Mouse (Mus musculus): Measurements from ENCODE around the gene Tmem255b. TPM values are rescaled to one million over a fixed set of nuclear protein-coding genes. Genes with fewer than 3 reads are reported as not detected.

The Tmem255b gene
- polyA plus RNA-seq, 1 experiment from 2014 or later = not detected

GRCm38 (mm10) chr8:13451747-13452277 lies 16.8 kb downstream of the Tmem255b start:
- Histone ChIP-seq H3K9ac (replicated peaks) (no peak overlapping the region), H3K4me2 (replicated peaks) (no peak overlapping the region), H3K36me3 (no peaks in the 10 kb centered on the region), H3K4me3 (no peak overlapping the region), H3K4me1 (peaks cover 10% of the 10 kb centered on the region), H3K9me3 (no peaks in the 10 kb centered on the region), H3K27me3 (no peaks in the 10 kb centered on the region), H3K27ac (replicated peaks) (no peak overlapping the region)
- 72% methylated on average over 6 of the region's 6 CpGs for WGBS
- no peak for ATAC-seq (ENCODE audit: low FRiP score, low read depth)

GRCm38 (mm10) chr8:13454341-13455113 lies 19.5 kb downstream of the Tmem255b start:
- no peak overlapping the region for H3K4me2 ChIP-seq (replicated peaks)
- no peaks in the 10 kb centered on the region for H3K36me3 ChIP-seq
- ATAC-seq (ENCODE audit: low FRiP score, low read depth) = peak; percentile 60
- no peak overlapping the region for H3K9ac ChIP-seq (replicated peaks)
- H3K27me3 ChIP-seq = no peaks in the 10 kb centered on the region
- peaks cover 10% of the 10 kb centered on the region for H3K4me1 ChIP-seq
- 68% methylated on average over 8 of the region's 8 CpGs for WGBS
- peak overlapping the region; percentile 11; the same call in 1 of the 2 replicates for H3K27ac ChIP-seq (replicated peaks)
- no peaks in the 10 kb centered on the region for H3K9me3 ChIP-seq
- H3K4me3 ChIP-seq = no peak overlapping the region

- Histone ChIP-seq H3K4me2 (replicated peaks) (no peak overlapping the region), H3K27ac (replicated peaks) (no peak overlapping the region), H3K9ac (replicated peaks) (no peak overlapping the region), H3K27me3 (no peaks in the 10 kb centered on the region), H3K9me3 (no peaks in the 10 kb centered on the region), H3K4me3 (no peak overlapping the region), H3K4me1 (peaks cover 10% of the 10 kb centered on the region), H3K36me3 (no peaks in the 10 kb centered on the region)
- 39% methylated on average over 2 of the region's 2 CpGs for WGBS
- ATAC-seq (ENCODE audit: low FRiP score, low read depth) = no peak
Observed at GRCm38 (mm10) chr8:13455295-13455694, 20.3 kb downstream of the Tmem255b start.

- 96% methylated on average over 4 of the region's 4 CpGs for WGBS
Observed at GRCm38 (mm10) chr8:13459431-13459830, 24.4 kb downstream of the Tmem255b start.

GRCm38 (mm10) chr8:13461085-13461765 lies 26.2 kb downstream of the Tmem255b start:
- Histone ChIP-seq H3K4me1 (no peaks in the 10 kb centered on the region), H3K36me3 (no peaks in the 10 kb centered on the region), H3K9ac (replicated peaks) (no peak overlapping the region), H3K4me2 (replicated peaks) (no peak overlapping the region), H3K27ac (replicated peaks) (no peak overlapping the region), H3K4me3 (no peak overlapping the region), H3K9me3 (no peaks in the 10 kb centered on the region), H3K27me3 (no peaks in the 10 kb centered on the region)
- 74% methylated on average over 17 of the region's 17 CpGs for WGBS
- ATAC-seq (ENCODE audit: low FRiP score, low read depth) = no peak

More at GRCm38 (mm10) chr8:13459431-13459830, 24.4 kb downstream of the Tmem255b start:
- Histone ChIP-seq H3K9me3 (no peaks in the 10 kb centered on the region), H3K4me3 (no peak overlapping the region), H3K36me3 (no peaks in the 10 kb centered on the region), H3K4me2 (replicated peaks) (no peak overlapping the region), H3K4me1 (peaks cover 3% of the 10 kb centered on the region), H3K9ac (replicated peaks) (no peak overlapping the region), H3K27me3 (no peaks in the 10 kb centered on the region), H3K27ac (replicated peaks) (no peak overlapping the region)
- ATAC-seq (ENCODE audit: low FRiP score, low read depth) = no peak

- Histone ChIP-seq H3K27ac (replicated peaks) (no peak overlapping the region), H3K4me1 (no peaks in the 10 kb centered on the region), H3K9ac (replicated peaks) (no peak overlapping the region), H3K9me3 (no peaks in the 10 kb centered on the region), H3K4me2 (replicated peaks) (no peak overlapping the region), H3K36me3 (no peaks in the 10 kb centered on the region), H3K4me3 (no peak overlapping the region), H3K27me3 (no peaks in the 10 kb centered on the region)
- 36% methylated on average over 4 of the region's 4 CpGs for WGBS
- ATAC-seq (ENCODE audit: low FRiP score, low read depth) = no peak
Observed at GRCm38 (mm10) chr8:13461843-13462242, 26.9 kb downstream of the Tmem255b start.

- Histone ChIP-seq H3K4me1 (no peaks in the 10 kb centered on the region), H3K27ac (replicated peaks) (no peak overlapping the region), H3K27me3 (no peaks in the 10 kb centered on the region), H3K9me3 (no peaks in the 10 kb centered on the region), H3K4me3 (no peak overlapping the region), H3K36me3 (no peaks in the 10 kb centered on the region), H3K9ac (replicated peaks) (no peak overlapping the region), H3K4me2 (replicated peaks) (no peak overlapping the region)
- no peak for ATAC-seq (ENCODE audit: low FRiP score, low read depth)
- 81% methylated on average over 10 of the region's 10 CpGs for WGBS
Observed at GRCm38 (mm10) chr8:13462392-13462791, 27.4 kb downstream of the Tmem255b start.

- Histone ChIP-seq H3K9ac (replicated peaks) (no peak overlapping the region), H3K4me2 (replicated peaks) (no peak overlapping the region)
- WGBS = 65% methylated on average over 7 of the region's 7 CpGs
Observed at GRCm38 (mm10) chr8:13465324-13465723, 30.3 kb downstream of the Tmem255b start.

GRCm38 (mm10) chr8:13466989-13467388 lies 32.0 kb downstream of the Tmem255b start:
- Histone ChIP-seq H3K4me1 (no peaks in the 10 kb centered on the region), H3K36me3 (no peaks in the 10 kb centered on the region), H3K9ac (replicated peaks) (no peak overlapping the region), H3K27me3 (no peaks in the 10 kb centered on the region), H3K4me2 (replicated peaks) (no peak overlapping the region), H3K9me3 (no peaks in the 10 kb centered on the region), H3K27ac (replicated peaks) (no peak overlapping the region), H3K4me3 (no peak overlapping the region)
- WGBS = 70% methylated on average over 5 of the region's 5 CpGs
- ATAC-seq (ENCODE audit: low FRiP score, low read depth) = no peak

More at GRCm38 (mm10) chr8:13465324-13465723, 30.3 kb downstream of the Tmem255b start:
- H3K4me3 ChIP-seq = no peak overlapping the region
- no peaks in the 10 kb centered on the region for H3K36me3 ChIP-seq
- H3K9me3 ChIP-seq = no peaks in the 10 kb centered on the region
- H3K4me1 ChIP-seq = no peaks in the 10 kb centered on the region
- no peaks in the 10 kb centered on the region for H3K27me3 ChIP-seq
- ATAC-seq (ENCODE audit: low FRiP score, low read depth) = no peak
- H3K27ac ChIP-seq (replicated peaks) = no peak overlapping the region

GRCm38 (mm10) chr8:13468737-13469136 lies 33.7 kb downstream of the Tmem255b start:
- 82% methylated on average over 9 of the region's 9 CpGs for WGBS
- no peak for ATAC-seq (ENCODE audit: low FRiP score, low read depth)

GRCm38 (mm10) chr8:13471484-13471883 lies 36.5 kb downstream of the Tmem255b start:
- no peak for ATAC-seq (ENCODE audit: low FRiP score, low read depth)
- no peaks in the 10 kb centered on the region for H3K36me3 ChIP-seq
- H3K9ac ChIP-seq (replicated peaks) = no peak overlapping the region
- H3K27ac ChIP-seq (replicated peaks) = no peak overlapping the region
- no peaks in the 10 kb centered on the region for H3K9me3 ChIP-seq
- H3K4me3 ChIP-seq = no peak overlapping the region
- no peak overlapping the region for H3K4me2 ChIP-seq (replicated peaks)
- WGBS = 88% methylated on average over 11 of the region's 11 CpGs
- H3K4me1 ChIP-seq = no peaks in the 10 kb centered on the region
- H3K27me3 ChIP-seq = no peaks in the 10 kb centered on the region

More at GRCm38 (mm10) chr8:13468737-13469136, 33.7 kb downstream of the Tmem255b start:
- Histone ChIP-seq H3K9ac (replicated peaks) (no peak overlapping the region), H3K36me3 (no peaks in the 10 kb centered on the region), H3K4me3 (no peak overlapping the region), H3K27ac (replicated peaks) (no peak overlapping the region), H3K4me1 (no peaks in the 10 kb centered on the region), H3K4me2 (replicated peaks) (no peak overlapping the region), H3K27me3 (no peaks in the 10 kb centered on the region), H3K9me3 (no peaks in the 10 kb centered on the region)

- WGBS = 77% methylated on average over 7 of the region's 7 CpGs
- Histone ChIP-seq H3K9me3 (no peaks in the 10 kb centered on the region), H3K27me3 (no peaks in the 10 kb centered on the region), H3K36me3 (no peaks in the 10 kb centered on the region), H3K4me1 (no peaks in the 10 kb centered on the region), H3K4me2 (replicated peaks) (no peak overlapping the region), H3K4me3 (no peak overlapping the region), H3K9ac (replicated peaks) (no peak overlapping the region), H3K27ac (replicated peaks) (no peak overlapping the region)
- no peak for ATAC-seq (ENCODE audit: low FRiP score, low read depth)
Observed at GRCm38 (mm10) chr8:13472284-13472683, 37.3 kb downstream of the Tmem255b start.

Data from midbrain, embryonic 12.5 days (tissue).